Mouse (Mus musculus) thymus, postnatal 25 days (tissue): ENCODE measurements around the gene 1700017B05Rik.

Experiments used
- DNase-seq: peaks from one replicate; pipeline ENCODE4 v3.0.0; 2022

Gene 1700017B05Rik

DNA sequence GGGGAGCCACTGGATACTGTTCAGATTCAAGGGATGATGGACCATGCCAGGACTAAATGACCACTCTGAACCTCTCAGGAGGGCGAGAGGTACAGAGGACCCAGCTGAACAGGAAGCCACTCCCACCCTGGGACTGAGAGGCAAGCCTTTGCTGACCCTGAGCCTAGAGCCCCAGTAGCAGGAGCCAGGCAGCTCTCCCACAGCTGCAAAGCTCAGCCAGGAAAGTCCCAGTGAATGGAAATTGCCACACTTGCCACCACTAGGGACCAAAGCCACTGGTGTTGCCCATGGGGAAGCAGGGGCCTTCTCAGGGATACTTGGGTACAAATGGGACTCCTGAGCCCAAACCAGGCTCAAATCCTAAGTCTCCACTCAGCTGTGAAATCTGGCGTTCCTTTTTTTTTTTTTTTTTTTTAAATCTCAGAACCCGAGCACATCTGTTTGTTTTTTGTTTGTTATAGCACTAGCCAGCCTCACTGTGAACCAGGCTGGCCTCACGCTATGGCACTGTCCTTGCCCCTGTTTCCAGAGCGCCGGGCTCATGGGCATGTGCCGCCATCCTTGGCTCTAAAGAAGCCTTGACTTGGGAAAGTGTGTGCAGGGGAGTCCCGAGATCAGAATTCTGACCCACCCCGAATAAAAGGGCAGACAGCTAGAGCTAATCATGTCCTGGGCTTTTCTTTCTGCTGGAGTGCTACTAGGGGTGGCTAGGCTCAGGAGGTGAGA is 9.6 kb upstream of the 1700017B05Rik start:
- no peak for DNase-seq

DNA sequence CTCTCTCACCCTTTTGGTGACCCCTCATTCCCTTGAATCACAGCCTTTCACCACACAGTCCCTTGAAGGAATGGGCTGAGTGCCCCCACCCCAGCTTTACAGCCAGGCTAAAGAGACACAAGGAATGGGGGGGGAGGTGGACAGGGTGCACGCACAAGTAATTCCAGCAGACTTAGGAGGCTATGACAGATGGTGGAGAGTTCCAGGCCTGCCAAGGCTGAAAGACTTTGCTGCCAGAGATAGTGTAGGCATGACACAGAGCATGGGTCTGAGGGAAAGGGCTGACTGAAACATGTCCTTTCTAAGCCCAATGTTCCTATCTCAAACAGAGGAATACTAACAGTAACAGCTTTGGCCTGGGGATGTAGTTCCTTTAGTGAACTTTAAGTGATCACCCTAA is 8.7 kb upstream of the 1700017B05Rik start:
- no peak for DNase-seq

DNA sequence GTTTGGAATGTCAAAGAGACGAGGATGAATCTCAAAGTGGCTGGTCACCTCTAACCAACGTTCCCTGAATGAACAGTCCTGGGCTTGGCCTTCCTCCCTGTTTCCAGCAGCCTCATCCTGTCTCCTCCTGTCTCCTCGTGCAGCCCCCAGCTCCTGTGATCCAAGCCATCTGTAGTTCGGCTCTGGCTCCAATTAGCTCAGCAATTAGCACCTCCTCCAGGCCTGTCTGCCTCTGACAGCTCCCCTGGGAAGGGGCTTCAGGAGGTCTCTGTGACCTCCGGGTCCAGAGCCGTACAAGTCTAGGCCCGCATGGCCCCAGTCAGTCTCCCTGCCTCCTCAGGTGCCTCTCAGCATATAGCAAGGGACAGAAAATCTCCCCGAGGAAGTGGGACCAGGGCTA is 8.0 kb upstream of the 1700017B05Rik start:
- no peak for DNase-seq

DNA sequence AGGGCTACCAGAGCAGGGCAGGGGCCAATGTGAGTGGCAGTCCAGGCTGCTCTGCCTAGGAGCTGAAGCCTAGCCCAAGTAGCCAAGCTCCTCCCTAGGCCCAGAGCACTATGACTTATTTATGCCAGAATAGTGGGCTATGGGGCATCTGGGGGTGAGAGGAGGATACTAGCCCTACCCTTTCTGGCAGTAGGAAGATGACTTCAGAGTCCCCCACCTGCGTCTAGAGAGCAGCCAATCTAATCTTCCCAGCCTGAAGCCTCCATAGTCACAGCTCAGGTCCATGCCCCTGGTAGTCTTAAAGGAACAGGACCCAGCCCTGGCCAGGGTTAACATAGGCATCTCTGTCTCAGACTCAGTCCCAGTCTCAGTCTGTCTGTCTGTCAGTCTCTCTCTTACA is 7.0 kb upstream of the 1700017B05Rik start:
- DNase-seq: no peak

DNA sequence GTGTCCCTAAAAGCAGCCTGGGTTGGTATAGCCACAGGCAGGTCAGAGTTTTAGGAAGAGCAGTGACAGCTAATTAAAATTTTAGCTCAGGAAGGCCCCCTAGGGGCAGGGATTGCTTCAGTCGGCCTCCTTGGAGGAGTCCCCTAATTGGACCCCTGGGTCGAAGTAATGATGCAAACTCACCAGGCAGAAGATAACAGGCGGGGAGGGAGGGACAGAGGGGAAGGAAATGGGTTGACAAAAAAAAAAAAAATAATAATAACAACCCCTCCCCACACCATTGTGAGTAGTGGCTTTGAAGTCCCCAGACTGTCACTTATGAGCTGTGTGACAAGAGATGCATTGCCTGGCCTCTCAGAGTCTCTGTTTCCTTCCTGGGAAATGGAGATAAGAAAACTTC is 6.2 kb upstream of the 1700017B05Rik start:
- no peak for DNase-seq

DNA sequence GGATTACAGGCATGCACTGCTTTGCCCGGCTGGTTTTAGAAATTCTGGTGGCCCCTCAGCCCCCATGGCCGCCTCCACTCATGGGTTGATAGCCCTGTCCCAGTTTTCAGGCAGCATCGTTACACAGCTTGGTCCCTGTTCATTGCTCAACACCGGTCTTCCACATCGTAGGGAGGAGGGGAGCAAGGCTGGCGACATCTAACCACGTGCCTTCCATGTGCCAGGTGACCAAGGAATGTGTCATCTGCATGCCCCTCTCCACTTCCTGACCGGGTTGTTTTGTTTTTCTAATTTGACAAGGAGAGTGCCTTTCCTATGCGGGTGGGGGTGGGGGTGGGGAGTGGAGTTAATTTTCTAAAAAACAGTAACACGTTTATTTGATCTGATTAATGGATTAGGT is 5.7 kb upstream of the 1700017B05Rik start:
- DNase-seq: no peak

DNA sequence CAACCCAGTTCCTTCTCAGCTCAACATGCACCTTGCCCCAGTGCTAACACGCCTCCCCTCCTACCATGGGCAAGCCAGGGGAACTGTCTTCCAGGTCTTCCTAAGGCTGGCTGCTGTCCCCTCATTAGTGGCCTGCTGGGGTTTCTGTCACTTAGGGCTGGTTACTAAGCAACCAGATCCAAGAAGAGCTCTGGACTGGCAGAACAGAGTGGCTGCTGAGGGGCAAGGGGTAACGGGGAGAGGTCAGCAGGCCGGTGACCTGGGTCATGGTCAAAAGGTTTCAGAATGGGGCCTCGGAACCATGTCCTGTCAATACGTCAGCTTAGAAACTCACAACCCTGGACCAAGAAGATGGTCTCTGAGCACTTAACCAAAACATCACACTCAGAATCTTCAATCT is 5.0 kb upstream of the 1700017B05Rik start:
- no peak for DNase-seq

DNA sequence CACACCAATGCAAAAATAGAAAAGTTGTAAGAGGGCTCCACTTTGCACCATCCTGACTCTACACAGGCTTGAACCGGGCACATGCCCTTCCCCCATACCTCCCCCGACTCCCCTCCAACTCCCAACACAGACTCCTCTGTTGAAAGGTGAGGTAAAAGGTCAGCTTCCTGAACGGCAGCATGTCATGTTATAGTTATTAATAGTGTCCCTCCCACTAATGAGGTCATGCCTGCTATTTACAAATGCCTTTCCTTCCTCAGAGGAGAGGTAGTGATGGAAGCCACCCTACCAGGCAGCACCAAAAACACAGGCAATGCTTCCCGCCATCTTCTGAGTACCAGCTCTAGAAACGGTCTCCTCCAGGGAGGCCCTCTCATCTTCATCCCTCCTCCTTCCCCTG is 2.7 kb upstream of the 1700017B05Rik start:
- no peak for DNase-seq

DNA sequence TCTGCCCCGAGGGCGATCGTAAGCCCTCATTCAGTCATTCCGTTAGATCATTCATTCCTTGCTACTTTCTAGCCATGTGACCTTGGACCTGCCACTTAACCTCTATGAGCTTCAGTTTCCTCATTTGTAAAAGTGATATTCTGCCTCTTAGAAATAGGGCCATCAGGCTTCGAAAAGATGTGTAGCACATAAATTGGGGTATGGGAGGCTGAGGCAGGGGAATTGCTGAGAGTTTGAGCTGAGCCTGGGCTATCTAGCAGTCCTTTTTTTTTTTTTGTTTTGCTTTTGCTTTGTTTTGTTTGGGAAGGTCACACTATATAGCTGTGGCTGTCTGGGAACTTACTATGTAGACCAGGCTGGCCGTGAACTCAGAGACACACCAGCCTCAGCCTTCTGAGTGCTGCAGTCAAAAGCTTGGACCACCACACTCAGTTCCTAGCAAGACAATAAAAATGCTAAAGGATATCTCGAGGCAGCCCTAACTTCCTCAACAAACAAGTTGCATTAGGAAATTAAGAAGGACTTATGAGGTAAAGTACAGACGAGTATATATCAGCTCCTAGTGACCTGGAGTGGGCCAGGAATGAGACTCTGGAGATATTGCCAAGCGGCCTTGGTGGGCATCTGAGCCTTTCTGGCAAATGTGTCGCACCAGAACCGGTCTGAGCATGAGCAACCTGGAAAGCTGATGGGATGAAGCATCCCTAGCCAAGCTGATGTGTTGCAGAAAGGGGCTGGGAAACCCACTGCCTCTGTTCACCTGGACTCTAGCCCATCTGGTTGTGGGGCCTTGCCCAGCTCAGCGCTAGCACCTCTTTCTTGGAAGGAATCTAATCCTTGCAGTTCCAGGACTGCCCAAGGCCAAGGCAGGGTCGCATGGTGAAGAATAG is 628 bp upstream of the 1700017B05Rik start:
- DNase-seq: no peak

DNA sequence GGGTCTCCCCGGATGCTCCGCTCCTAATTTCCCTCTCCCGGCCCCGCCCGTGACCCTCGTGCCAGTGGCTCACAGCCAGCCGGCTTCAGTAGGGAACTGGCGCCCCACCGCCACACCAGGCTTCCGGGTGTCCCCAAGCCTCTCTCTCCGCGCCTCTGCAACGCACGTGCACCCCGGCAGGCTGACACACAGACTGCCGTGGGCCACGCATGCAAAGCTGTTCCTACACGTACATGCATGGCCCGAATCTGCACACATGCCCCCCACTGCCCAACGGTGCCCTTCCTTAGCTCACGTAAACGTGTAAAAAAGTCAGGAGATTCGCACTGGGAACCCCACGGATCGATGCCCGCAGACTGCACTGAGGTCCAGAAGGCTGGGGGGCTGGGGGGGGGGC is 898 bp downstream of the 1700017B05Rik start:
- peak; percentile 79 for DNase-seq

DNA sequence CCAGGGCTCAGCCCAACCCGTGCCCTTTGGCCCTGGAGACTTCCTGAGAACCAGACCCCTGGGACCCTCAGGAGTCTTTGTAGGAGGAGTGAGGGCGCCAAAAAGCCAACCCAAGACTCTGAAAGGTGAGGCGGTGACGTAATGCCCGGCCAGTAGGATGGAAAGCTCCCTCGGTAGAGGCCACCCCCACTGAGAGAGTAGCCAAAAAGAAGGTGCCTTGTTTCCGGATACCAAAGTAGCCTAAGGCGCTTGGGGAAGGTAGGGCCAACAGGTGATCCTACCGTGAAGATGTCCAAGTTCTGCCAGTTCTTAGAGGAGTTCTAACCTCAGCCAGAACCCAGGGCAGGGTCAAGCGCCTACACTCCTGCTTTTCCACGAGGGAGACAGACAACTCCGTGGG is 1.5 kb downstream of the 1700017B05Rik start:
- peak; percentile 34 for DNase-seq

DNA sequence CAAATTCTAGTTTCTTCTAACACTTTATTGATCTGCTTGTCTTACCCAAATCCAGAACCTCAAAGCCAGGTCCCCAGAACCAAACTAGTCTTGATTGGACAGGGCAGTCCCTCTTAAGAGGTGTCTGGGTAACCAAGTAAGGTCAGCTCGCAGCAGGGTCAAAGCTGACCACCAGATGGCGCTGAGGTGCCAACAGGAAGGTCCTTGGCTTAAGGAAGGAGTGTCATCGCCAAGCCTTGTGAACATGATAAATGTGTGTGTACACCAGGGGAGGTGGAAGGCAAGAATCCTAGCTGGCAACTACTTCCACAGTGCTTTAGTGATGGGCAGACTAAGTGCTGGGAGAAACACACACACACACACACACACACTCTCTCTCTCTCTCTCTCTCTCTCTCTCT is 2.7 kb downstream of the 1700017B05Rik start:
- peak; percentile 91 for DNase-seq

DNA sequence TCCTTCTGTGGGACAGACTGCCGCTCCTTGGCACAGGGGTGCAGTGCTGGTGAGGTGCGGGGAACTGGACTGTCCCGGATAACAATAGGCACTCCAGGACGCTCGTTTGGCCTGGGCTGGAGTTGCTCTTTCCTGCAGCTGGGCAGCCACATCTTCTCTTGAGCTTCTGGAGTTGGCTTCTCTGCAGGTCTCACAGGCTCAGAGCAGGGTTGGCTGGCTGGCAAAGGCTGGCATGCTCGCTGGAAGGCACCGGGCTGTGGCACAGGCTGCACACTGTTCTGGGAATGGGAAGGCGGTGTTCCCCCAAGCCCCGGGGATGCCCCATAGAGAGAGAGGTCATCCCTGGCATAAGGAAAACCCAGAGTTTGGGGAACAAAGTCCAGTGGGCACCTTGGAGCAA is 4.8 kb downstream of the 1700017B05Rik start:
- no peak for DNase-seq

DNA sequence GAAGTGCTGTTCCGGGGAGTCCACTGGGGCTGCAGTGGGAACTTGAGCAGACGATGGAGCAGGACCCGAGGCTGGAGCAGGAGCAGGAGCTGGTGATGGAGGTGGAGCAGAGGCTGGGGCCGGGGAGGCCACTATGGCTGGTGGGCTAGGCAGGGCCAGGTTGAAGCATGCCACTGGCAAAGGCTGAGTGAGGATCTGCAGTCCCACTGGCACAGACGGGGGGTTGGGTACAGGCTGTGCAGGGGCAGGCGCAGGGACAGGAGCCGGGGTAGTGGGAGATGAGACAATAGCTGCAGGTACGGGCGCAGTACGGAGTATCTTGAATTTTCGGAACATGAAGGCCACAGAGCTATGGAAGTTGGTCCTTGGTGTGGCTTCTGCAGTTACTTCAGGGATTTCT is 5.6 kb downstream of the 1700017B05Rik start:
- DNase-seq: no peak

DNA sequence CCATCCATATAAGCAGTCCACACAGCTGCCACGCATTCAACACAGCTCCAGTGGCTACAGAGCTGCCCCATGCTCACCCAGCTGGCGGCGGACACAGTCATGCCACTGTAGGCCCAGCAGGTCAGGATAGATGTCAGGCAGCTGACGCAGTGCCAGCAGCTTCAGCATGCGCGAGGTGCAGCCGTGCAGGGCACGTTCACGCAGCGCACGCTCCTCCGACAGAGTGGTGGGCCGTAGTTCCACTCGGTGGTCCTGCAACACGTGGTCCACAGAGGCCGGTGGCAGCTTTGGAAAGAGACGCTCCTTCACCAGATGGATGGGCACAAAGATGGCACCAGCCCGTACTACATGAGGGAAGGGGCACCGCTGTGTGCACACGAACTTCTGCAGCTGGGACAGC is 6.1 kb downstream of the 1700017B05Rik start:
- no peak for DNase-seq

DNA sequence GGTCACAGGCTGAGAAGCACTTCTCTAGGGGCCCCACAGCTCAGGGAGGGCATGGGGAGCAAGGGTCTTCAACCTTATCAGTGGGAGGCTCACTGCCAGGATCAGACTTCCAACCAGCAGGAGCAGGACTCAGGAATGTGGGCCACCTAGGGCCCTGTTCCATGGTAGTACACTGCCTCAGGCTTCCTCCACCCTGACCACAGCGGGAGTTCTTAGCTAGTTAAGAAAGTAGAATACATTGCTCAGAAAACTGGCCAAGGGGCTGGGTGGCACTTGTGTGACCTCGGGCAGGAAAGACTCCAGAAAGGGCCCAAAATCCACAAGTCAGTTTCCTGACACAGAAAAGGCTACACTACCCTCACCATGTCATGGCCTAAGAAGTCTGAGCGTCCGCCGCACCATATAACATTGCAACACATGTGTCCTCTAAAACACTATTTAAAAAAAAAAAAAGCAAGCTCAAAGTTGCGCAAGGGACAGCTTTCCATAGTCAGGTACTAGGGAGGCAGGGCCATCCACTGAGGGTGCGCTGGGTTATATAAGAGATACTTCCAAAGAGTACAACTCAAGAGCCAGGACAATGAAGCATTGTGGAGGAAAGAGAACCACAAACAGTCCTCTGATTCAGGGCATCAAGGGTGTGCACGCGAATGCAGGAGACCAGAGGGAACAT is 7.5 kb downstream of the 1700017B05Rik start:
- no peak for DNase-seq

DNA sequence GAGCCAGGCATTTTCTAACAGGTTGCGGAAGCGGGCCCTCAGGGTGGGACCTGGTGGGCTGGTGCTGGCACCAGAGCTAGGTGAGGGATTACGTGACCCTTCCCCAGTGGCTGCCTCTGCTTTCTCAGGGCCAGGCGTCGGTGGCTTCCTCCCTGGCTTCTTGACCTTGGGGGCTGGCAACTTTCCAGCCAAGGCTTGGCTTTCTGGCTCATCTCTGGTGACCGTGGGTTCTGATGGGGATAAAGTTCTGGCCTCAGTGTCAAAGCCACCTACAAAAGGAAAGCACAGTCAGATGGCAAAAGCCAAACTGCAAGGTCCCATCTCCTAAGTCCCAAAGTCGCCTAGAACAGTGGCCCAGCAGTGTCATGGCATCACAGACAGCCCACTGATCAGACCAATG is 8.4 kb downstream of the 1700017B05Rik start:
- DNase-seq: no peak

DNA sequence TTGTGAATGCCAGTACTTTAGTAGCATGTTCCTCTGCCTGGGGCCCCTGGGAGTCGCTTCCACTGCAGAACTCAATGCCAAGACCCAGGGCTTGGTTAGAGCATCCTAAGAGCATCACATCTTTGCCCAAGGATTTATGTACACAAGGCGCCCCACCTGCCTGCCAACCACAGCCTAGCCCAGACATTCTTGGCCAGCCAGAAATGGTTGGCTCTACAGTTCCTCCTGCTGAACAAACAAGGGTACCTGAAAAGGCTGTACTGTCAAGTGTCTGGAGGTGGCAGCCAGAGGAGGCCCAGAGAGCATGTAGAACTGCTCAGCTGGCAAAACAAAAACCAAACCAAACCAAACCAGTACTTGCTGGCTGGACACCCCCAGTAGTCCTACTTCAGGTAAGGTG is 11.3 kb downstream of the 1700017B05Rik start:
- DNase-seq: no peak

DNA sequence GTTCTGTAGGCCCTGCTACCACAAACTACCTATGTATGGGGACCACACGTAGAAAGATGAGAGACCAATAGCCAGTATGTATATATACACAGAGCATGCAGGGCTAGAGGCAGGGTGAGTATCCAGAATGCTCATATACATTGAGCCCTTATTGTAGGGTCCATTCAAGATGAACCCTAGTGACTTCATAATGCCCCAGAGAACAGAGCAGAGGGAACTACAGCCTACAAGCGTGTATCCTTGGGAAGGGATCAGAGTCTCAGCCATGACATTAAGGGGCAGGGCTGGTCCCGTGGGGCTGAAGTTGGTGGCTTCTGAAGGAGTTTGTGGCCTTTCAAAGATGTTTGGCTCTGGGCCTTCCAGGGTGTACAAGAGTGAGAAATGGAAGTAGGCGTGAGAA is 12.4 kb downstream of the 1700017B05Rik start:
- no peak for DNase-seq

DNA sequence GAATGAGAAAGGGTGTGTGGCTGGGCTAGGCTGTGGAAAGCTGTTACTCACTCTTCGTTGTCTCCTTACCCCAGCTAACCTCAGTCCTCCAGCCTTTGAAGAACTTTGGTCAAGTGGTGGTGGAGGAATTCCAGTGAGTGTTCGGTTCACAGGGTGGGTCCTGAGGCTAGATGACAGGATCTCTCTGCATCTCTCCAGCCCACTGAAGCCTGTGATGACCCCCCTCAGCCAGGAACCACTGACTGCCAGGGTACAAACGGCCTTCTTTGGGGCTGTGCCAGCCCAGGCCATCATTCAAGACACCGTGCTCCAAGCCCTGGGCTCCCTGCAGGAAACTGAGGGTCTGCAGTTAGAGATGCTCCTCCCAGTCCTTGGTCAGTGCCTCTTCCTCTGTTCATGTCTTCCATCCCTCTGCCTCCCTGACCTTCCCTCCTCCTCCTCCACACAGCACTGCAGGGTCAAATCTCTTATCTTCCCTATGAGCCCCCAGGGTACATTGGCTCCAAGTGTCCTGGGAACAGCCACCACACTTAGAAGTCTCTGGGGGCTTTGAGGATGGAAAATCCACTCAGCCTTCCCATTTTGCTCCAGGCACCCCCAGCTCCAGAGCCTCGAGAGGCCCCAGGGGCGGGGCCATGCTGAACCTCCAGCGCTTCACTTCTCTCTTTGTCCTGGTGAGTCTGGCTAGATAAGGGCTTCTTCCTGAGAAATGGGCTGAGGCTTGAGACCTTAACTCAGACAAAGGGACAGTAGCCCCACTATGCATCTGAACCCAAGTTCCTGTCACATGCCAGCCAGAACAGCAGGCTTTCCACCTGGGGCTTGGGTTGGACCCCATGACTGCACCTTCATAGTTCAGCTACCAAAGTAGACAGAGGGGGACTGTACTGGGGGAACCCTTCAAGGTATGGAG is 14.1 kb downstream of the 1700017B05Rik start:
- DNase-seq: no peak

DNA sequence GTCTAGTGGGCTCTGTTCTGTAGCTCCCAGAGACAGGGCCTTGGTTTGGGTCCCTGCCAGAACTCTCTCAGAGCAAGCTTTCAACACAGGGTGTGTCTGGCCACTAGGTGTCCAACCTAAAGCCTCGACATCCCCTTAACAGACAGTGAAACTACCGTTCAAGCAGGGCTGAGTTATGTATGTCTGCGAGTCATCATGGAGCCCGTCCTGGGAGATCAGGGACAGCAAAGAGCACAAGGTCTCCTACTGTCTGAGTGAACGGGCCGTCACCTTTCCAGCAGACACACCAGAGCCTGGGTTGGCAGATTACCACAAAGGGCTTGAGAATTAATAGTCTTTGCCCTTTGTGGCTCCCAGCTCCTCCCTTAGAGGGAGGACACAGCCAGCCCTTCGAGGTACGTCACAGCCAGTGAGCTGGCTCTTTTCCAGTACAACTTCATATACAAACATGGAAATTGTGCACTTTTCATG is 15.2 kb downstream of the 1700017B05Rik start:
- no peak for DNase-seq

DNA sequence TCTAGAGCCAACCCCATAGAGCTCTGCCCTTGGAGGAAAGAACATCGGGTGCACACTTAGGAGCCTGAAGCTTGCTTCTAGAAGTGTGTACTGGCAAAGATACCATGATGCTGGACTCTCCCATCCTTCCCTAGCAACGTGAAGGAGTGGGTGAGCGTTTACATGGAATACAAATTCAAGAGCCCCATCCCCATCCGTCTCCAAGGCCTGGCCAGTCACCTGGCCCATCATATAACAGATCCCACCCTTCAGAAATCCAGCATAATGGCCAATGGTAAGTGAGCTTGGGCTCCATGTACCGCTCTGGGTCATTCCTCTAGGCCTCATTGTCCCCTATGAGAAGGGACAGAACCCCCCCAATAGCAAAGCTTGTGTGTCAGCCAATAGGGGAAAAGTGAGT is 15.9 kb downstream of the 1700017B05Rik start:
- DNase-seq: no peak
